Mouse (Mus musculus) kidney, postnatal 0 days (tissue): ENCODE results near the gene Dnal4. TPM values are rescaled to one million over a fixed set of nuclear protein-coding genes. Genes with fewer than 3 reads are reported as not detected.

Experiments used
- ATAC-seq: fragments of 200-750 bp; cut with Nextera tagmentation; replicated peaks from 2 replicates; pipeline ENCODE4 v1.8.0; 2017; ENCODE audit warnings: low read depth, moderate number of reproducible peaks, moderate TSS enrichment, moderate library complexity; ENCODE audit not compliant: low FRiP score
- DNase-seq: peaks from one replicate; pipeline ENCODE4 v3.0.0-alpha.2; 2016; ENCODE audit warnings: low spot score
- H3K27ac ChIP-seq: fragments of 300-500 bp; sonication (generic); 2 replicates; pipeline ENCODE4 v1.5.1; 2014; ENCODE audit warnings: mild to moderate bottlenecking
- H3K27me3 ChIP-seq: fragments of 300-500 bp; sonication (generic); 2 replicates; pipeline ENCODE4 v1.6.1; 2014; ENCODE audit warnings: low read length, mixed read lengths; ENCODE audit not compliant: insufficient read depth
- H3K36me3 ChIP-seq: fragments of 300-500 bp; sonication (generic); 2 replicates; pipeline ENCODE4 v1.6.1; 2014; ENCODE audit warnings: low read length, mixed read lengths; ENCODE audit not compliant: insufficient read depth
- H3K4me1 ChIP-seq: fragments of 300-500 bp; sonication (generic); replicated peaks from 2 replicates; pipeline ENCODE4 v1.6.1; 2014; ENCODE audit warnings: antibody characterized with exemption, low read length, mixed read lengths; ENCODE audit not compliant: insufficient read depth
- H3K4me2 ChIP-seq: fragments of 300-500 bp; sonication (generic); 2 replicates; pipeline ENCODE4 v1.6.1; 2014; ENCODE audit warnings: mild to moderate bottlenecking, low read length, moderate library complexity, mixed read lengths
- H3K4me3 ChIP-seq: fragments of 300-500 bp; sonication (generic); replicated peaks from 2 replicates; pipeline ENCODE4 v1.5.1; 2014; ENCODE audit warnings: low read depth, low read length
- H3K9ac ChIP-seq: fragments of 300-500 bp; sonication (generic); 2 replicates; pipeline ENCODE4 v1.6.1; 2014; ENCODE audit warnings: low read depth, low read length
- H3K9me3 ChIP-seq: fragments of 300-500 bp; sonication (generic); replicated peaks from 2 replicates; pipeline ENCODE4 v1.6.1; 2016; ENCODE audit warnings: low read length, inconsistent platforms, mixed read lengths
- CTCF ChIP-seq: IDR thresholded peaks from 2 replicates; pipeline ENCODE4 v1.5.1; 2016; ENCODE audit warnings: antibody characterized with exemption, low read depth, mild to moderate bottlenecking, moderate library complexity
- whole genome bisulfite sequencing: fragments of 180-500 bp; shearing (Covaris S2); extraction: QIAGEN DNeasy Blood & Tissue Kit; methylation state at CpG from one replicate; pipeline ENCODE4 v1.1.7; 2014; 5-methylcytosine and 5-hydroxymethylcytosine counted together
- polyA plus RNA-seq: library from polyadenylated mRNA; unstranded; fragments of >200 nt; fragmentation: Nextera tagmentation; extraction: Ambion mirVana; gene quantifications from 2 replicates; pipeline ENCODE4 v1.2.1, GENCODE M21; 2015

Dnal4 gene
- polyA plus RNA-seq, 1 experiment from 2014 or later, result 59.3 TPM

DNA sequence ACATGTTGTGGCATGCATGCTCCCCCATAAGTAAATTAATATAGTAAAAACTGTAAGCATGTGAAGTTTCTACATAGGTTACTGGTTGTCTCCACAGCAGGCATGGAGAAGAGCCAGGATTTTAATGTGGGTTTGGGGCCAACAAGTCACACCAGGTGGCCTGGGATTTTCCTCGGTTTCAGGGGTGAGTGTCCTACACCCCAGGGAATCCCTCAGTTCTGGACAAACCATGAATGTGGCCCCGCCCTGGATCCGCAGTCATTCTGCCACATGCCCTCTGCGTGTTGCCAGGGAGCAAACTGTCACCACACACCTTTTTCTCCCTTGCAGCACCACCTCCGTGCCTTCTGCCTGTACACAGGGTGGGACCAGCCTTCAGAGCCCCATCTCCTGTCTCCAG is 31.0 kb upstream of the Dnal4 start:
- H3K27ac ChIP-seq, result no peak overlapping the region
- DNase-seq (no peak), ATAC-seq (no peak)
- 61% methylated on average over 5 of the region's 5 CpGs for WGBS
- H3K4me2 ChIP-seq, result no peak overlapping the region
- H3K27me3 ChIP-seq, result peaks cover 11% of the 10 kb centered on the region
- no peak overlapping the region for H3K9ac ChIP-seq
- H3K4me3 ChIP-seq, result no peak overlapping the region
- H3K4me1 ChIP-seq, result 0 out of 2 replicates have a peak, but pooled peaks cover 2% of the 10 kb centered on the region
- TF ChIP-seq CTCF, result no peak
- H3K36me3 ChIP-seq, result no peaks in the 10 kb centered on the region
- no peaks in the 10 kb centered on the region for H3K9me3 ChIP-seq

DNA sequence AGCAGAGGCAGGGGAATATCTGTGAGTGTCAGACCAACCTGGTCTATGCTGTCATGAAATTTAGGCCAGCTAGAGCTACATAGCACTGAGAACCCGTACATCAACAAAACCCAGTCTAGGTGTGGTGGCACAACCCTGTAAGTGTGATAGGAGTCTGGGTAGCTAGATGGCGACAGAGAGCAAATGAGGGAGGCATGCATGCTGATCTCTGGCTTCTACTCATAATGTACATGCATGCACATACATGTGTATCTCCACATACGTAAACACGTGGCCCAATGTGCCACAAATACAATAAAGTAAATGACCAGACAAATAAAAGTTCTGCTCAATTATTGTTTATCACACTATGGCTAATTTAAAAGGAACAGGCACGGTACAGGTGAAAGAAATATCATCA is 30.5 kb upstream of the Dnal4 start:
- peaks cover 17% of the 10 kb centered on the region for H3K27me3 ChIP-seq
- peak; percentile 79 for TF ChIP-seq CTCF
- no peaks in the 10 kb centered on the region for H3K9me3 ChIP-seq
- no peaks in the 10 kb centered on the region for H3K36me3 ChIP-seq
- WGBS, result 33% methylated on average over 5 of the region's 5 CpGs
- no peak overlapping the region for H3K4me2 ChIP-seq
- H3K4me1 ChIP-seq, result 0 out of 2 replicates have a peak, but pooled peaks cover 3% of the 10 kb centered on the region
- DNase-seq (peak; percentile 67), ATAC-seq (no peak)
- H3K4me3 ChIP-seq, result no peak overlapping the region
- no peak overlapping the region for H3K9ac ChIP-seq
- H3K27ac ChIP-seq, result no peak overlapping the region

DNA sequence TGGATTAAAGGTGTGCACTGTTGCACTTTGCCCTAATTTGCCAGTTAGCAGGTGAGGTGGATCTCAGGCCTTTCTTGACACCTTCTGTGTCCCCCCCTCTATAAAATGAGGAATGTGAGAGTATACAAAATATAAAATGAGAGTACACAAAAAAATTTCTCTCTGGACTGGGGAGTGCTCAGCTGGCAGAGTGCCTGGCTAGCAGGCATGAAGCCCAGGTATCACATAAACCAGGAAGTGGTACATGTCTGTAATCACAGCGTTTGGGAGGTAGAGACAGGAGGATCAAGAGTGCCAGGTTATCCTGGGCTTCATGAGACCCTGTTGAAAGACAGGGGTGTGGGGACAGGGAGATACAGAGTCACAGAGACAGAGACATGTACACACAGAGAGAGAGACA is 29.4 kb upstream of the Dnal4 start:
- no peaks in the 10 kb centered on the region for H3K36me3 ChIP-seq
- ATAC-seq (no peak), DNase-seq (no peak)
- peaks cover 24% of the 10 kb centered on the region for H3K27me3 ChIP-seq
- no peak overlapping the region for H3K27ac ChIP-seq
- no peaks in the 10 kb centered on the region for H3K9me3 ChIP-seq
- H3K9ac ChIP-seq, result no peak overlapping the region
- no peak overlapping the region for H3K4me2 ChIP-seq
- no peak overlapping the region for H3K4me3 ChIP-seq
- no peak for TF ChIP-seq CTCF
- WGBS, result 43% methylated on average over 1 of the region's 1 CpGs
- 0 out of 2 replicates have a peak, but pooled peaks cover 3% of the 10 kb centered on the region for H3K4me1 ChIP-seq

GRCm38 (mm10) chr15:79805246-79805645 is 27.6 kb upstream of the Dnal4 start:
- no peak overlapping the region for H3K4me3 ChIP-seq
- no peak overlapping the region for H3K9ac ChIP-seq
- H3K4me1 ChIP-seq, result 0 out of 2 replicates have a peak, but pooled peaks cover 3% of the 10 kb centered on the region
- no peak overlapping the region; the same call in 1 of the 2 replicates for H3K4me2 ChIP-seq
- no peak overlapping the region for H3K27ac ChIP-seq
- H3K9me3 ChIP-seq, result no peaks in the 10 kb centered on the region
- peaks cover 24% of the 10 kb centered on the region for H3K27me3 ChIP-seq
- H3K36me3 ChIP-seq, result no peaks in the 10 kb centered on the region
- no peak for TF ChIP-seq CTCF
- no peak for ATAC-seq
- 25% methylated on average over 8 of the region's 8 CpGs for WGBS
- no peak for DNase-seq

DNA sequence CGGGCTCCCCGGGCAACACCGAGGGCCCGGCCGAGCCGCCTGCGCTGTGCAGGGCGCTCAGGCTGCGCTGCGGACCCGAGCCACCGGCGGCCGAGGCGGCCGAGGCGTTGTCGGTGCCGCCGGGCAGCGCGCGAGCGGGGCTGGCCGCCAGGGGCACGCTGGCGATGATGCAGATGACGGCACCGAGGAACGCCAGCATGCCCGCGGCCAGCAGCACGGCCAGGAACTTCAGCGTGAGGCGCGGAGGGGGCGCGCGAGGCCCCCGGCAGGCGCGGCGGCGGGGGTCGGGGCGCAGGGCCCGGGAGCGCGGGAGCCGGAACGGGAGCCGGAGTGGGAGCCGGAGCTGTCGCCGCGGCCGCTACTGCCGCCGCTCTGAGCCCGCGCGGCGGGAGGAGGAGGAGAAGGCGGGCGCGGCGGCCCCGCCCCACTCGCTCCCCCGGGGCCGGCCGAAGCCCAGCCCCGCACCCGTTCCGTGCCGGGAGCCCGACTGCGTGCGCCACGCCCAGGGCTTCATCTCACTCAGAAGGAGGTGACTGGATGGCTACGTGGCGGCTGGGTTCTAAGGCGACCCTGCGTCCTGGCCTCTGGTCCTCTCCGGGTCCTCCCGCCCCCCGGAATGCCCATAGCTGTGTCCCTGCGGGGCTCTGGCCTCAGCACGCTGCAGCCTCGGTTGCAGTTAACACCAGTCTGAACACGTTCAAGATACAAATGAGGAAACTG is 26.9 kb upstream of the Dnal4 start, which contains the start of gene Nptxr:
Gene Nptxr (minus strand): TSS at position 415 of the 720 bp plus-strand sequence.
- ATAC-seq (peak; percentile 66), DNase-seq (peak; percentile 50)
- Histone ChIP-seq H3K4me2 (peak within 1 kb of the TSS; percentile 88), H3K36me3 (no peaks in the 10 kb centered on the region), H3K27me3 (peaks cover 27% of the 10 kb centered on the region), H3K9ac (peak within 1 kb of the TSS; percentile 56), H3K4me3 (peak within 1 kb of the TSS; percentile 50), H3K9me3 (no peaks in the 10 kb centered on the region), H3K27ac (no peak within 1 kb of the TSS), H3K4me1 (0 out of 2 replicates have a peak, but pooled peaks cover 3% of the 10 kb centered on the region)
- WGBS, result under 1% methylated on average over 70 of the region's 91 CpGs
- no peak for TF ChIP-seq CTCF

- H3K36me3 ChIP-seq, result no peaks in the 10 kb centered on the region
- peak; percentile 33 for DNase-seq
- 0 out of 2 replicates have a peak overlapping the region, but pooled peaks have one; percentile 56 for H3K9ac ChIP-seq
- ATAC-seq, result peak; percentile 35; the same call in 1 of the 2 replicates
- H3K27me3 ChIP-seq, result peaks cover 27% of the 10 kb centered on the region
- TF ChIP-seq CTCF, result no peak
- H3K4me2 ChIP-seq, result peak overlapping the region; percentile 88
- 0 out of 2 replicates have a peak, but pooled peaks cover 3% of the 10 kb centered on the region for H3K4me1 ChIP-seq
- peak overlapping the region; percentile 50 for H3K4me3 ChIP-seq
- H3K9me3 ChIP-seq, result no peaks in the 10 kb centered on the region
- WGBS, result 4% methylated on average over 64 of the region's 81 CpGs
- no peak overlapping the region for H3K27ac ChIP-seq
These were observed 26.1 kb upstream of the Dnal4 start for GRCm38 (mm10) chr15:79803533-79804351.
